Mouse (Mus musculus) testis, adult 2 months (tissue): Measurements from ENCODE around the gene Rpl36al.

Source experiments
- CTCF ChIP-seq: fragments of 200-500 bp; IDR thresholded peaks from 2 replicates; pipeline ENCODE4 v1.5.1; 2012; ENCODE audit warnings: low read depth, mild to moderate bottlenecking, inconsistent platforms, low read length, moderate library complexity; ENCODE audit not compliant: control insufficient read depth, insufficient read depth, insufficient replicate concordance
- POLR2A ChIP-seq: fragments of 200-500 bp; IDR thresholded peaks from 2 replicates; pipeline ENCODE4 v1.6.1; 2012; ENCODE audit warnings: low read depth, mild to moderate bottlenecking, inconsistent platforms, low read length, moderate library complexity; ENCODE audit not compliant: control insufficient read depth

- peak; percentile 19; the same call in 1 of the 2 replicates for TF ChIP-seq POLR2A
- no peak for TF ChIP-seq CTCF
These were observed 40.4 kb downstream of the Rpl36al start for GRCm38 (mm10) chr12:69143460-69143859.
